Mouse (Mus musculus): ENCODE measurements around the gene Rgmb. TPM values are rescaled to one million over a fixed set of nuclear protein-coding genes. Genes with fewer than 3 reads are reported as not detected.

The Rgmb gene
- 10 to 100 TPM; 21.7 to 26.4 TPM for total RNA-seq (2021)
- long read RNA-seq, experiment 1, full-length matches to known transcripts: 15 of 26 reads
- long read RNA-seq, experiment 1, partial matches to known transcripts: 3 of 26 reads
- long read RNA-seq, experiment 1, other reads (novel, unspliced or antisense): 8 of 26 reads
- long read RNA-seq, experiment 2, full-length matches to known transcripts: 13 of 18 reads
- long read RNA-seq, experiment 2, partial matches to known transcripts: 2 of 18 reads
- long read RNA-seq, experiment 2, other reads (novel, unspliced or antisense): 3 of 18 reads

- DNase-seq: peak; percentile 57
These were observed at the start of gene Rgmb for GRCm38 (mm10) chr17:15830766-15831644. Rgmb (minus strand) TSS chr17:15831039.

- DNase-seq: no peak
These were observed 43.9 kb upstream of the Rgmb start for GRCm38 (mm10) chr17:15874765-15875164.

GRCm38 (mm10) chr17:15872093-15872492 is 41.3 kb upstream of the Rgmb start:
- DNase-seq: peak; percentile 2

- no peak for DNase-seq
These were observed 34.4 kb upstream of the Rgmb start for GRCm38 (mm10) chr17:15865249-15865648.

- no peak for DNase-seq
These were observed 31.5 kb upstream of the Rgmb start for GRCm38 (mm10) chr17:15862355-15862754.

- DNase-seq: no peak
These were observed 22.3 kb upstream of the Rgmb start for GRCm38 (mm10) chr17:15853121-15853520.

GRCm38 (mm10) chr17:15850544-15850943 is 19.7 kb upstream of the Rgmb start:
- DNase-seq: no peak

GRCm38 (mm10) chr17:15841425-15841824 is 10.6 kb upstream of the Rgmb start:
- no peak for DNase-seq

- DNase-seq: no peak
These were observed 1.6 kb upstream of the Rgmb start for GRCm38 (mm10) chr17:15832398-15832797.

- peak; percentile 64 for DNase-seq
These were observed 971 bp upstream of the Rgmb start for GRCm38 (mm10) chr17:15831810-15832209.

- DNase-seq: peak; percentile 40
These were observed 571 bp downstream of the Rgmb start for GRCm38 (mm10) chr17:15830171-15830765.

- peak; percentile 30 for DNase-seq
These were observed 1.4 kb downstream of the Rgmb start for GRCm38 (mm10) chr17:15829198-15830170.

- DNase-seq: no peak
These were observed 2.5 kb downstream of the Rgmb start for GRCm38 (mm10) chr17:15828131-15828917.

- peak; percentile 38 for DNase-seq
These were observed 3.9 kb downstream of the Rgmb start for GRCm38 (mm10) chr17:15826928-15827327.

GRCm38 (mm10) chr17:15826444-15826909 is 4.4 kb downstream of the Rgmb start:
- peak; percentile 99 for DNase-seq

- DNase-seq: peak; percentile 65
These were observed 5.1 kb downstream of the Rgmb start for GRCm38 (mm10) chr17:15825481-15826396.

- no peak for DNase-seq
These were observed 6.0 kb downstream of the Rgmb start for GRCm38 (mm10) chr17:15824854-15825253.

- no peak for DNase-seq
These were observed 6.5 kb downstream of the Rgmb start for GRCm38 (mm10) chr17:15824337-15824736.

- no peak for DNase-seq
These were observed 7.0 kb downstream of the Rgmb start for GRCm38 (mm10) chr17:15823838-15824237.

- no peak for DNase-seq
These were observed 7.6 kb downstream of the Rgmb start for GRCm38 (mm10) chr17:15823215-15823614.

Measured in adrenal gland, postnatal 10 days (tissue).